Mouse (Mus musculus) liver, embryonic 14.5 days (tissue): ENCODE data around the gene Pdzd8. TPM values are rescaled to one million over a fixed set of nuclear protein-coding genes. Genes with fewer than 3 reads are reported as not detected.

Source experiments
- ATAC-seq: fragments of 200-750 bp; cut with Nextera tagmentation; 2 replicates; pipeline ENCODE4 v1.8.0; 2017; ENCODE audit warnings: moderate number of reproducible peaks, mild to moderate bottlenecking, moderate library complexity; ENCODE audit not compliant: insufficient read depth
- DNase-seq, 3 experiments: peaks; one replicate each; pipeline ENCODE4 v3.0.0-alpha.2; 2012 to 2013; ENCODE audit warnings: low read depth in 3 of 3, low spot score in 3 of 3
- H3K27ac ChIP-seq: fragments of 300-500 bp; sonication (generic); 2 replicates; pipeline ENCODE4 v1.5.1; 2014; ENCODE audit warnings: moderate library complexity, mild to moderate bottlenecking, control low read depth, inconsistent platforms
- H3K27me3 ChIP-seq: fragments of 300-500 bp; sonication (generic); 2 replicates; pipeline ENCODE4 v1.6.1; 2014; ENCODE audit warnings: mild to moderate bottlenecking, low read length, moderate library complexity; ENCODE audit not compliant: control insufficient read depth, insufficient read depth
- H3K36me3 ChIP-seq: fragments of 300-500 bp; sonication (generic); replicated peaks from 2 replicates; pipeline ENCODE4 v1.6.1; 2014; ENCODE audit warnings: low read depth; ENCODE audit not compliant: control insufficient read depth, insufficient read depth
- H3K4me1 ChIP-seq, 2 experiments: fragments of 200-500 bp in 1 of 2; fragments of 300-500 bp in 1 of 2; sonication (generic) in 1 of 2; replicated peaks; 2 replicates each; pipeline ENCODE4 v1.6.1; 2012 to 2014; ENCODE audit warnings: antibody characterized with exemption in 1 of 2, inconsistent platforms in 1 of 2, low read length in 1 of 2; ENCODE audit not compliant: control insufficient read depth in 2 of 2, insufficient read depth in 2 of 2
- H3K4me2 ChIP-seq: fragments of 300-500 bp; sonication (generic); 2 replicates; pipeline ENCODE4 v1.6.1; 2014; ENCODE audit warnings: low read depth, mild to moderate bottlenecking, control low read depth, moderate library complexity
- H3K4me3 ChIP-seq, 2 experiments: fragments of 200-500 bp in 1 of 2; fragments of 300-500 bp in 1 of 2; sonication (generic) in 1 of 2; 2 replicates each; pipeline ENCODE4 v1.5.1; 2012 to 2014; ENCODE audit warnings: low read depth in 2 of 2, low read length in 2 of 2, mild to moderate bottlenecking in 2 of 2, control low read depth in 1 of 2, inconsistent platforms in 1 of 2, moderate library complexity in 1 of 2; ENCODE audit not compliant: insufficient read depth in 1 of 2
- H3K9ac ChIP-seq: fragments of 300-500 bp; sonication (generic); replicated peaks from 2 replicates; pipeline ENCODE4 v1.6.1; 2014; ENCODE audit warnings: mild to moderate bottlenecking, control low read depth, moderate library complexity
- H3K9me3 ChIP-seq: fragments of 300-500 bp; sonication (generic); 2 replicates; pipeline ENCODE4 v1.6.1; 2016; ENCODE audit warnings: low read length, mixed read lengths; ENCODE audit not compliant: control insufficient read depth
- CTCF ChIP-seq: IDR thresholded peaks from 2 replicates; pipeline ENCODE4 v1.5.1; 2016; ENCODE audit warnings: antibody characterized with exemption, low read depth, control low read depth
- EP300 ChIP-seq: IDR thresholded peaks from 2 replicates; pipeline ENCODE4 v1.6.1; 2016; ENCODE audit warnings: antibody characterized with exemption, low read depth
- WGBS: fragments of 180-500 bp; shearing (Covaris S2); extraction: QIAGEN DNeasy Blood & Tissue Kit; methylation state at CpG from one replicate; pipeline ENCODE4 v1.1.7; 2014; ENCODE audit not compliant: insufficient replicate concordance; 5-methylcytosine and 5-hydroxymethylcytosine counted together
- polyA plus RNA-seq, 2 experiments: library from polyadenylated mRNA; depleted of rRNA in 1 of 2; stranded (reverse) in 1 of 2; unstranded in 1 of 2; fragments of >200 nt; fragmentation: Nextera tagmentation in 1 of 2; extraction: Ambion mirVana in 1 of 2; gene quantifications; 2 replicates each; pipeline versions ENCODE4 v1.2.1 to v1.2.3; 2012 to 2014

The Pdzd8 gene
- polyA plus RNA-seq, 2 experiments, result 4.0 to 4.7 TPM

DNA sequence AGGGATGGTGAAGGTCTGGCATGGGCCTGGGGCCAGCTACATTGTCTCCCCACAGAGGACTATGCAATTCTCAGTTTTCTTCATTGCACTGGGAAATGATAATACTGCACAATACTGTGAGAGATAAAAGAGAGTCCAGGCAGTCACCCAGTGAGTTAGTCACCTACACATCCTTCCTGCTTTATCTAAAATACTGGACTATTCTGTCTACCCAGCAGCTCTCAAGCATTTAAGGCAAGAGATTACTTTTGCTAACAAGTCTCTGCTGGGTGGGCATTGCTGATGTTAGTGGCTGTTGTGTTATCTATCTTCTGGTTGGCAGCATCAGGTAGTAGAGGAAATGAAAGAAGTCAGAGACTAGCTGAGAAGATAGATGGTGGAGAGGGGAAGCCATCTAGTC is 56.5 kb downstream of the Pdzd8 start:
- no peaks in the 10 kb centered on the region for H3K9me3 ChIP-seq
- no peaks in the 10 kb centered on the region for H3K27me3 ChIP-seq
- no peak for ATAC-seq
- H3K4me2 ChIP-seq, result no peak overlapping the region
- H3K4me3 ChIP-seq, result no peak overlapping the region
- H3K4me1 ChIP-seq, result no peaks in the 10 kb centered on the region
- no peak overlapping the region for H3K27ac ChIP-seq
- DNase-seq, result no peak
- TF ChIP-seq CTCF, result no peak
- no peak for TF ChIP-seq EP300
- H3K36me3 ChIP-seq, result no peaks in the 10 kb centered on the region
- H3K9ac ChIP-seq, result no peak overlapping the region

GRCm38 (mm10) chr19:59282001-59282400 is 63.6 kb downstream of the Pdzd8 start:
- no peak for TF ChIP-seq CTCF
- TF ChIP-seq EP300, result no peak
- no peaks in the 10 kb centered on the region for H3K9me3 ChIP-seq
- no peak for ATAC-seq
- no peaks in the 10 kb centered on the region for H3K27me3 ChIP-seq
- 75% methylated on average over 3 of the region's 3 CpGs for WGBS
- no peak overlapping the region for H3K4me2 ChIP-seq
- H3K4me3 ChIP-seq, result no peak overlapping the region
- no peak overlapping the region for H3K9ac ChIP-seq
- no peak overlapping the region for H3K27ac ChIP-seq
- H3K4me1 ChIP-seq, result no peaks in the 10 kb centered on the region
- H3K36me3 ChIP-seq, result no peaks in the 10 kb centered on the region
- DNase-seq, result no peak

DNA sequence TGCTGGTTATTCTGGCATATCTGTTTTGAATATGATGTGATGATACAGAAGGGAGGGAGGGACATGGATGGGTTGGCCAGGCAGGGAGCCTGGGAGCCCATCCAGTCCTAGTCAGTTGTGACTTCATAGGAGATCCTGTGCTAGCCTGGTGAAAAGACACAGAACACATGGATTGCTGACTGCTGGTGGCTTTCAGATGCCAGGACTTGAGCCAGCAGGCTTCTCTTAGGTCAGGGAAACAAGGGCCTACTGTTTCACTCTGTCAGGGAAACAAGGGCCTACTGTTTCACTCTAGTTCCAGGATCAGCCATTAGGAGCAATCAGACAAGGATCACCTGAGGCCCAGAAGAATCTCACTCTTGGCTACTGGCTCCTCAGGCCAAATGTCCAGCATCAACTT is 64.7 kb downstream of the Pdzd8 start:
- H3K4me1 ChIP-seq, result no peaks in the 10 kb centered on the region
- DNase-seq, result no peak
- no peaks in the 10 kb centered on the region for H3K9me3 ChIP-seq
- no peak overlapping the region for H3K9ac ChIP-seq
- no peak overlapping the region for H3K4me2 ChIP-seq
- H3K27me3 ChIP-seq, result no peaks in the 10 kb centered on the region
- ATAC-seq, result no peak
- H3K36me3 ChIP-seq, result no peaks in the 10 kb centered on the region
- no peak overlapping the region for H3K27ac ChIP-seq
- TF ChIP-seq EP300 (no peak), CTCF (no peak)
- H3K4me3 ChIP-seq, result no peak overlapping the region

GRCm38 (mm10) chr19:59276354-59276753 is 69.2 kb downstream of the Pdzd8 start:
- no peak for DNase-seq
- Histone ChIP-seq H3K27ac (no peak overlapping the region), H3K27me3 (no peaks in the 10 kb centered on the region), H3K9me3 (no peaks in the 10 kb centered on the region), H3K4me1 (no peaks in the 10 kb centered on the region), H3K4me2 (no peak overlapping the region), H3K4me3 (no peak overlapping the region), H3K36me3 (no peaks in the 10 kb centered on the region), H3K9ac (no peak overlapping the region)
- TF ChIP-seq EP300 (no peak), CTCF (no peak)
- WGBS, result 75% methylated on average over 7 of the region's 7 CpGs
- ATAC-seq, result no peak

DNA sequence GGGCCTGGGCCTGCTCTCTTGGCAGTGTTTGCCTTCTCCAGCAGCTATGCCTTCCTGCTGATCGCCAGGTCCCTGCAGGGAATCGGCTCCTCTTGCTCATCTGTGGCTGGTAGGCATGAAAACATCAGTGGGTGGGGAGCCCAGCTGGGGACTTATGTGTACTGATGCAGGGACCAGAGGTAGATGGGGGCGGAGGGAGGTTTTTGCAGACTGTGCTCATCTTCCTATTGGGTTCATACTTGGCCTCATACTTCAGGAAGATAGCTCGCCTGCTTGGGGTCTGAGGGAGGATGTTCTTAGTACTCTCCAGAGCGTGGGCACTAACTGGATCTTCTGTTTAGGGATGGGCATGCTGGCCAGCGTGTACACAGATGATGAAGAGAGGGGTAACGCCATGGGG is 72.4 kb downstream of the Pdzd8 start:
- Histone ChIP-seq H3K27me3 (no peaks in the 10 kb centered on the region), H3K36me3 (no peaks in the 10 kb centered on the region), H3K4me1 (no peaks in the 10 kb centered on the region), H3K4me3 (no peak overlapping the region), H3K4me2 (no peak overlapping the region), H3K27ac (no peak overlapping the region), H3K9ac (no peak overlapping the region), H3K9me3 (no peaks in the 10 kb centered on the region)
- no peak for DNase-seq
- 64% methylated on average over 7 of the region's 7 CpGs for WGBS
- ATAC-seq, result no peak
- no peak for TF ChIP-seq EP300
- no peak for TF ChIP-seq CTCF
